Mouse (Mus musculus) hindbrain, postnatal 0 days (tissue): ENCODE data around the gene Ggt1. TPM values are rescaled to one million over a fixed set of nuclear protein-coding genes. Genes with fewer than 3 reads are reported as not detected.

ENCODE experiments used
- ATAC-seq: fragments of 200-750 bp; cut with Nextera tagmentation; 2 replicates; pipeline ENCODE4 v1.8.0; 2017; ENCODE audit warnings: mild to moderate bottlenecking, moderate TSS enrichment, moderate library complexity
- DNase-seq: peaks from one replicate; pipeline ENCODE4 v3.0.0-alpha.2; 2015; ENCODE audit warnings: low spot score
- H3K27ac ChIP-seq: fragments of 300-500 bp; sonication (generic); 2 replicates; pipeline ENCODE4 v1.5.1; 2014; ENCODE audit warnings: mild to moderate bottlenecking
- H3K27me3 ChIP-seq: fragments of 300-500 bp; sonication (generic); 2 replicates; pipeline ENCODE4 v1.6.1; 2014; ENCODE audit warnings: low read length, mixed read lengths; ENCODE audit not compliant: insufficient read depth
- H3K36me3 ChIP-seq: fragments of 300-500 bp; sonication (generic); 2 replicates; pipeline ENCODE4 v1.6.1; 2014; ENCODE audit warnings: low read length, mixed read lengths; ENCODE audit not compliant: insufficient read depth
- H3K4me1 ChIP-seq: fragments of 300-500 bp; sonication (generic); 2 replicates; pipeline ENCODE4 v1.6.1; 2014; ENCODE audit warnings: antibody characterized with exemption, low read length, mixed read lengths; ENCODE audit not compliant: insufficient read depth
- H3K4me2 ChIP-seq: fragments of 300-500 bp; sonication (generic); 2 replicates; pipeline ENCODE4 v1.6.1; 2014; ENCODE audit warnings: low read depth, mild to moderate bottlenecking, low read length, moderate library complexity, mixed read lengths
- H3K4me3 ChIP-seq: fragments of 300-500 bp; sonication (generic); 2 replicates; pipeline ENCODE4 v1.5.1; 2014; ENCODE audit warnings: low read length
- H3K9ac ChIP-seq: fragments of 300-500 bp; sonication (generic); replicated peaks from 2 replicates; pipeline ENCODE4 v1.6.1; 2014; ENCODE audit warnings: mild to moderate bottlenecking, low read length, moderate library complexity, mixed read lengths
- H3K9me3 ChIP-seq: fragments of 300-500 bp; sonication (generic); 2 replicates; pipeline ENCODE4 v1.6.1; 2016; ENCODE audit warnings: low read length, mixed read lengths
- CTCF ChIP-seq: IDR thresholded peaks from 2 replicates; pipeline ENCODE4 v1.5.1; 2016; ENCODE audit warnings: antibody characterized with exemption, control low read depth, low read depth
- WGBS: fragments of 180-500 bp; shearing (Covaris S2); extraction: QIAGEN DNeasy Blood & Tissue Kit; methylation state at CpG from one replicate; pipeline ENCODE4 v1.1.7; 2014; 5-methylcytosine and 5-hydroxymethylcytosine counted together
- polyA plus RNA-seq: library from polyadenylated mRNA; unstranded; fragments of >200 nt; fragmentation: Nextera tagmentation; extraction: Ambion mirVana; gene quantifications from 2 replicates; pipeline ENCODE4 v1.2.1, GENCODE M21; 2015
- total RNA-seq: library from RNA; depleted of rRNA; stranded (reverse); fragments of >200 nt; gene quantifications from 2 replicates; pipeline ENCODE4 v1.2.3, GENCODE M21; 2014

The Ggt1 gene
- total and polyA plus RNA-seq, 2 experiments from 2014 or later: 1.0 to 7.6 TPM

DNA sequence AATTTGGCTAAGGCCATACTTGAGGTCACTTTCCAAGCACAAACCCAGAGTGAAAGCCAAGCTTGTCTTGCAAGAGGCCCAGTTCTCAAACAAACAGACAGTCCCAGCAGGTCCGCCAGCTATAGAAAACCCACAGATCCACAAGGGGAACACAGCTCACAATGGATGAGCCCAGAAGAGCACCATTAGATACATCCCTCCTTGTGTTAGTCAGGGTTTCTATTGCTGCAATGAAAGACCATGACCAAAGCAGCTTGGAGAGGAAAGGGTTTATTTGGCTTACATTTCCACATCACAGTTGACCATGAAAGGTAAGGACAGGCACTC, 25.1 kb downstream of the Ggt1 start:
- Histone ChIP-seq H3K9ac (no peak overlapping the region), H3K27ac (no peak overlapping the region), H3K27me3 (no peaks in the 10 kb centered on the region), H3K9me3 (no peaks in the 10 kb centered on the region), H3K36me3 (no peaks in the 10 kb centered on the region), H3K4me2 (no peak overlapping the region), H3K4me3 (no peak overlapping the region), H3K4me1 (peaks cover 9% of the 10 kb centered on the region; the same call in 1 of the 2 replicates)
- no peak for TF ChIP-seq CTCF
- DNase-seq: no peak
- ATAC-seq: no peak
- WGBS: 58% methylated on average over 1 of the region's 1 CpGs

GRCm38 (mm10) chr10:75587781-75588180, 26.4 kb downstream of the Ggt1 start:
- WGBS: 92% methylated on average over 4 of the region's 4 CpGs
- Histone ChIP-seq H3K36me3 (no peaks in the 10 kb centered on the region), H3K4me2 (no peak overlapping the region), H3K27me3 (no peaks in the 10 kb centered on the region), H3K4me3 (no peak overlapping the region), H3K9me3 (no peaks in the 10 kb centered on the region), H3K9ac (no peak overlapping the region), H3K27ac (no peak overlapping the region), H3K4me1 (peaks cover 9% of the 10 kb centered on the region; the same call in 1 of the 2 replicates)
- no peak for TF ChIP-seq CTCF
- no peak for ATAC-seq
- DNase-seq: no peak

DNA sequence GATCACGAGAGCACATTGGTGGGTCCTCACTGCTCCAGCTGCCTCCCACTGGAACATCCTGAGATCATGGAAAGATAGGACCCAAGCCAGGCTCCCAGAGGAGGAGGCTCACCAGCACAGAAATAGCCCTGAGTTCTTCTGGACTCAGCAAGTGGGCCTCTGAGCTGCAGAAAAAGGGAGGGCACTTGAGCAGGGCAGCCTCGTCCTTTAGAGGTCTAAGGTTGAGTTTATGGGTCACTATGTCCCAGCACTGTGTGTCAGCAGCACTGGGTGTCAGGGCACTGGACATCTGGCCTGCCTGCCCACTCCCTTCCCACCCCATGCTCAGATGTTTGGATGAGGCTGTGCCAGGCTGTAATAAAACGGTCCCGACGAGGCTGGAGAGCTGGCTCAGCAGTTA, 26.9 kb downstream of the Ggt1 start:
- WGBS: 55% methylated on average over 5 of the region's 5 CpGs
- Histone ChIP-seq H3K9me3 (no peaks in the 10 kb centered on the region), H3K9ac (no peak overlapping the region), H3K27me3 (no peaks in the 10 kb centered on the region), H3K4me1 (peaks cover 9% of the 10 kb centered on the region; the same call in 1 of the 2 replicates), H3K4me3 (no peak overlapping the region), H3K36me3 (no peaks in the 10 kb centered on the region), H3K27ac (no peak overlapping the region), H3K4me2 (no peak overlapping the region)
- TF ChIP-seq CTCF: no peak
- DNase-seq: no peak
- ATAC-seq: no peak

DNA sequence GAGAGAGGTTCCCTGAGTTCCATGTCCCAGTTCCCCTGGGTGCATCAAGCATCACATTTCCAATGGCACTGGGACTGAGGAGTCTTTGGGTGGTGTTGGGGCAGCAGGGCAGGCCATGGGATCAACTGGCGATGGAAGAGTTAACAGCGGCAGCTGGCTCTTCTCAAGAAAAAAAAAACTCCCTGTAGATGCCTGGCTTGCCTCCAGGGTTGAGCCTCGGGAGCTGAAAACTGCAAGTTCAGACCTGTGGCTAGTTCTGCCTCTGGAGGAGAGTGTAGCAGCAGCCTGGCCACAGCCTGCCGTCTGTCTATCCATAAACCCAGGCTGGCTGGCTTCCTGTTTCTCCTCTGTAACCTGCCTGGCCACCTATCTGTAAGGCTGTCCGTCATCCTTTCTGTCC, 27.7 kb downstream of the Ggt1 start, which contains the start of gene Ggt5:
TSS of gene Ggt5 (plus strand) at position 212 of the 400 bp plus-strand sequence.
- peaks cover 9% of the 10 kb centered on the region; the same call in 1 of the 2 replicates for H3K4me1 ChIP-seq
- no peak within 1 kb of the TSS for H3K9ac ChIP-seq
- H3K36me3 ChIP-seq: no peaks in the 10 kb centered on the region
- H3K4me3 ChIP-seq: no peak within 1 kb of the TSS
- H3K9me3 ChIP-seq: no peaks in the 10 kb centered on the region
- no peak for ATAC-seq
- 26% methylated on average over 5 of the region's 5 CpGs for WGBS
- no peak for TF ChIP-seq CTCF
- H3K27me3 ChIP-seq: no peaks in the 10 kb centered on the region
- H3K4me2 ChIP-seq: peak within 1 kb of the TSS; percentile 16; the same call in 1 of the 2 replicates
- H3K27ac ChIP-seq: peak within 1 kb of the TSS; percentile 2; the same call in 1 of the 2 replicates
- DNase-seq: peak; percentile 75

DNA sequence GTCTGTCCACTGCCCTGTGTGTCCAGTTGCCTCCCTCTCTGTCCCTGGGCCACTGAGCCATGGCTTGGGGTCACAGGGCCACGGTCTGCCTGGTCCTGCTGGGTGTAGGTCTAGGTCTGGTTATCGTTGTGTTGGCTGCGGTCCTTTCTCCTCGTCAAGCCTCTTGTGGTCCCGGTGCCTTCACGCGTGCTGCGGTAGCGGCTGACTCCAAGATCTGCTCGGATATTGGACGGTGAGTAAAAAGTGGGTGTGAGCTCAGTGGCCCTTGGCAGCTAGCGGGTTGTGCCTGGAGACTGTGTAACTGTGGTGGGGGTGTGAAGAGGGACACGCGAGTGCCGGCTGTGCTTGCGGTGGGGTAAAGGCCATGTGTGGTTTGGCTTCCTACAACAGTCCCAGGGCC, 28.2 kb downstream of the Ggt1 start:
- H3K27me3 ChIP-seq: no peaks in the 10 kb centered on the region
- no peaks in the 10 kb centered on the region for H3K36me3 ChIP-seq
- 60% methylated on average over 16 of the region's 16 CpGs for WGBS
- peak overlapping the region; percentile 16; the same call in 1 of the 2 replicates for H3K4me2 ChIP-seq
- TF ChIP-seq CTCF: no peak
- ATAC-seq: no peak
- no peak overlapping the region for H3K4me3 ChIP-seq
- H3K9me3 ChIP-seq: no peaks in the 10 kb centered on the region
- peaks cover 9% of the 10 kb centered on the region; the same call in 1 of the 2 replicates for H3K4me1 ChIP-seq
- DNase-seq: no peak
- H3K27ac ChIP-seq: peak overlapping the region; percentile 2; the same call in 1 of the 2 replicates
- no peak overlapping the region for H3K9ac ChIP-seq

- DNase-seq (no peak), ATAC-seq (no peak)
- Histone ChIP-seq H3K4me3 (no peak overlapping the region), H3K4me1 (peaks cover 9% of the 10 kb centered on the region; the same call in 1 of the 2 replicates), H3K9ac (no peak overlapping the region), H3K27me3 (no peaks in the 10 kb centered on the region), H3K36me3 (no peaks in the 10 kb centered on the region), H3K27ac (no peak overlapping the region; the same call in 1 of the 2 replicates), H3K9me3 (no peaks in the 10 kb centered on the region), H3K4me2 (no peak overlapping the region)
- no peak for TF ChIP-seq CTCF
- 75% methylated on average over 12 of the region's 12 CpGs for WGBS
These were observed 29.9 kb downstream of the Ggt1 start for GRCm38 (mm10) chr10:75591211-75591894.

- Histone ChIP-seq H3K9me3 (no peaks in the 10 kb centered on the region), H3K27ac (no peak overlapping the region), H3K36me3 (no peaks in the 10 kb centered on the region), H3K4me2 (no peak overlapping the region), H3K9ac (no peak overlapping the region), H3K4me3 (no peak overlapping the region), H3K27me3 (no peaks in the 10 kb centered on the region), H3K4me1 (peaks cover 9% of the 10 kb centered on the region; the same call in 1 of the 2 replicates)
- DNase-seq (no peak), ATAC-seq (no peak)
- 82% methylated on average over 7 of the region's 7 CpGs for WGBS
- no peak for TF ChIP-seq CTCF
These were observed 31.2 kb downstream of the Ggt1 start for GRCm38 (mm10) chr10:75592585-75592984.
